ENCODE assay signal across 9 mouse cellular contexts in genomic region chr14:74602543-74602942, GRCm38 (mm10). TPM values are rescaled to one million over a fixed set of nuclear protein-coding genes. Genes with fewer than 3 reads are reported as not detected.
DNase-seq lines count a peak whose midpoint lies in the region; ATAC-seq and TF ChIP-seq lines count a peak whose summit lies in the region.
"Had no signal": no experiment of that assay in that cellular context is flagged by ENCODE, and none has a peak within 500 bp of the region (broad histone marks: within the 10 kb centered on the region; RNA-seq: fewer than 3 reads in every experiment).

No protein-coding gene starts in this region.

- no peaks in the 10 kb centered on the region for H3K79me3 ChIP-seq in C2C12 (ENCODE audit: low read depth)

- no peaks in the 10 kb centered on the region for H3K36me3 ChIP-seq in C2C12 (ENCODE audit: control insufficient read depth, insufficient read depth)
- no peaks in the 10 kb centered on the region for H3K36me3 ChIP-seq in splenic B cell, adult 2 months (ENCODE audit: control insufficient read depth, insufficient read depth, low read length, poor library complexity, severe bottlenecking)
- H3K36me3 ChIP-seq: limb, embryonic 15.5 days had no signal

- H3K27me3 ChIP-seq in C2C12 (ENCODE audit: control insufficient read depth, insufficient read depth, insufficient read length), result no peaks in the 10 kb centered on the region
- H3K27me3 ChIP-seq in splenic B cell, adult 2 months (ENCODE audit: control insufficient read depth, insufficient read depth, low read length, poor library complexity, severe bottlenecking), result no peaks in the 10 kb centered on the region
- H3K27me3 ChIP-seq: limb, embryonic 15.5 days had no signal

- no peak overlapping the region for H3K4me3 ChIP-seq in C2C12 (ENCODE audit: insufficient read depth, poor library complexity, severe bottlenecking)
- no peak overlapping the region for H3K4me3 ChIP-seq in layer of hippocampus, adult 2 months
- H3K4me3 ChIP-seq: limb, embryonic 15.5 days had no signal

- ATAC-seq in cerebellum, adult (ENCODE audit: insufficient number of reproducible peaks, low FRiP score, low TSS enrichment), result no peak

- H3K27ac ChIP-seq in layer of hippocampus, adult 2 months, result no peak overlapping the region
- H3K27ac ChIP-seq: limb, embryonic 15.5 days had no signal

- no peaks in the 10 kb centered on the region for H3K79me2 ChIP-seq in C2C12 (ENCODE audit: control insufficient read depth, insufficient read depth)

- H3ac ChIP-seq in C2C12 (ENCODE audit: control insufficient read depth, insufficient read length, low read depth), result no peak overlapping the region

- peak; percentile 9 for DNase-seq in cerebellum, adult 11 months
- peak; percentile 5 for DNase-seq in c-Kit-positive CD71-positive TER-119-positive erythroid progenitor cells, embryonic 14.5 days (ENCODE audit: low spot score)
- DNase-seq in frontal cortex, adult 2 months (ENCODE audit: extremely low spot score in 1 of 2, low spot score in 1 of 2), result peak; percentile 8 to 81
- peak; percentile 4 to 66 for DNase-seq in layer of hippocampus, adult 2 months (ENCODE audit: low spot score in 2 of 2)
- peak; percentile 69 for DNase-seq in lung, postnatal 14 days
- DNase-seq in splenic B cell, adult 2 months (ENCODE audit: low read depth, low spot score), result peak; percentile 44

- TF ChIP-seq CTCF in C2C12 (IDR thresholded peaks at IDR 0.05; ENCODE audit: control insufficient read depth, insufficient read depth, insufficient read length), result peak; percentile 28
- TF ChIP-seq CTCF in layer of hippocampus, adult 2 months (conservative IDR thresholded peaks at IDR 0.05), result peak; percentile 97

TF ChIP-seq in C2C12, 6 proteins besides CTCF, POLR2A, EP300 and RAD21:
- TF ChIP-seq USF1 (IDR thresholded peaks at IDR 0.05; ENCODE audit: low read depth), result no peak
- TF ChIP-seq MYOD1 (IDR thresholded peaks at IDR 0.05; ENCODE audit: control insufficient read depth, insufficient read length, low read depth), result no peak
- no peak for TF ChIP-seq MYOG (IDR thresholded peaks at IDR 0.05; ENCODE audit: control insufficient read depth, extremely low read depth, insufficient read length)

RNA-seq across cellular contexts. Expression of gene Htr2a, which starts 38.1 kb away (rescaled TPM):
- 0.01 TPM for polyA plus RNA-seq in C2C12 (2012; fragmentation: generic; extraction: Trizol)
- polyA plus RNA-seq in frontal cortex, adult 2 months (2012; rRNA removed), result 12.7 and 14.3 TPM in 2 replicates
- 1 to 10 TPM; 8.6 to 9.3 TPM for total RNA-seq in layer of hippocampus, adult 2 months (2021)

Comparison
In these comparisons a context has a peak if more than half of its experiments do, and no peak if none do; other contexts are left out.
1. DNase-seq: peak in every context shown above with its lines; median percentile 69 in lung, postnatal 14 days; 44 in frontal cortex, adult 2 months; 44 in splenic B cell, adult 2 months; 35 in layer of hippocampus, adult 2 months; 9 in cerebellum, adult 11 months; 5 in c-Kit-positive CD71-positive TER-119-positive erythroid progenitor cells, embryonic 14.5 days.
2. RNA of gene Htr2a, which starts 38.1 kb away (polyA plus RNA-seq): 12.7 to 14.3 TPM in frontal cortex, adult 2 months; 0.01 TPM in C2C12 (single experiment); every median in the first group is over 10 times any median in the second.